Comparison of ENCODE assay signal across 12 mouse cellular contexts in the genomic region with DNA sequence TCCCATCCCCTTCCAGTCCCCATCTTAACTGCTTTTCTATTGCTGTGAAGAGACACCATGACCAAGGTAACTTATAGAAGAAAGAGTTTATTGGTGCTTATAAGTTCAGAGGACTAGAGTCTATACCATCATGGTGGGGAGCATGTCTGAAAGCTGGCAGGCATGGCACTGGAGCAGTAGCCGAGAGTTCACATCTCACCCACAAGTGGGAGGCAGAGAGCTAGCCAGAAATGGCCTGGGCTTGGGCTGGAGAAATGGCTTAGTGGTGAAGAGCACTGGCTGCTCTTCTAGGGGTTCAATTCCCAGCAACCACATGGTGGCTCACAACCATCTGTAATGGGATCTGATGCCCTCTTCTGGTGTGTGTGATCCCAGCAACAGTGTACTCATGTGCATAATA. TPM values are rescaled to one million over a fixed set of nuclear protein-coding genes. Genes with fewer than 3 reads are reported as not detected.
DNase-seq lines count a peak whose midpoint lies in the region; ATAC-seq and TF ChIP-seq lines count a peak whose summit lies in the region.
"Had no signal": no experiment of that assay in that cellular context is flagged by ENCODE, and none has a peak within 500 bp of the region (broad histone marks: within the 10 kb centered on the region; RNA-seq: fewer than 3 reads in every experiment).

No protein-coding gene starts in this region.

- H3K4me3 ChIP-seq in kidney, postnatal 0 days (replicated peaks; ENCODE audit: low read depth, low read length) = no peak overlapping the region
- no peak overlapping the region for H3K4me3 ChIP-seq in kidney, embryonic 16.5 days (ENCODE audit: low read length)
- H3K4me3 ChIP-seq in MEL (ENCODE audit: control insufficient read depth in 1 of 2, insufficient read depth in 1 of 2, low read depth in 2 of 2, low read length in 2 of 2) = 0 out of 4 replicates have a peak overlapping the region, but pooled peaks of 1 of the 2 experiments have one; percentile 18
- H3K4me3 ChIP-seq: embryonic facial prominence, embryonic 12.5 days had no signal

- TF ChIP-seq POLR2A in MEL (IDR thresholded peaks at IDR 0.05; ENCODE audit: control insufficient read depth in 1 of 2, insufficient read depth in 1 of 2, low read depth in 1 of 2, low read length in 2 of 2, poor library complexity in 1 of 2) = no peak

- peak; percentile 46 for TF ChIP-seq CTCF in kidney, postnatal 0 days (IDR thresholded peaks at IDR 0.05; ENCODE audit: low read depth)
- TF ChIP-seq CTCF in MEL (IDR thresholded peaks at IDR 0.05 in 2 of 3, conservative IDR thresholded peaks at IDR 0.05 in 1 of 3; ENCODE audit: control insufficient read depth in 1 of 3, insufficient read depth in 1 of 3, low read depth in 2 of 3, low read length in 3 of 3, poor library complexity in 1 of 3, severe bottlenecking in 1 of 3) = peak; percentile 43 to 47 (median 46); a peak in 5 of 6 replicates

- no peaks in the 10 kb centered on the region for H3K36me3 ChIP-seq in kidney, postnatal 0 days (ENCODE audit: insufficient read depth, low read length)
- H3K36me3 ChIP-seq in kidney, embryonic 16.5 days (ENCODE audit: insufficient read depth, low read length) = no peaks in the 10 kb centered on the region
- peaks cover 0 to 39% of the 10 kb centered on the region in 2 experiments; a peak in 2 of 4 replicates for H3K36me3 ChIP-seq in MEL (ENCODE audit: control insufficient read depth in 1 of 2, insufficient read depth in 2 of 2, low read length in 2 of 2)
- H3K36me3 ChIP-seq: embryonic facial prominence, embryonic 12.5 days had no signal

- no peak for DNase-seq in kidney, postnatal 0 days (ENCODE audit: low spot score)
- peak; percentile 68 for DNase-seq in MEL (ENCODE audit: low read depth, low spot score)
- peak; percentile 56 to 73 for DNase-seq in spleen, postnatal 10 days (ENCODE audit: low spot score in 2 of 2)
- DNase-seq in yolk sac, embryonic 10.5 days (ENCODE audit: low spot score) = no peak
- no peak for DNase-seq in adrenal gland, postnatal 10 days
- DNase-seq: gastrocnemius, postnatal 10 days had no signal

- no peaks in the 10 kb centered on the region for H3K9me3 ChIP-seq in kidney, postnatal 0 days (replicated peaks; ENCODE audit: low read length)
- H3K9me3 ChIP-seq in kidney, embryonic 16.5 days (ENCODE audit: low read length) = no peaks in the 10 kb centered on the region
- H3K9me3 ChIP-seq in MEL (replicated peaks; ENCODE audit: insufficient read depth, low read length) = no peaks in the 10 kb centered on the region
- H3K9me3 ChIP-seq: embryonic facial prominence, embryonic 12.5 days had no signal

- H3K79me2 ChIP-seq in MEL (ENCODE audit: control insufficient read depth, insufficient read depth, low read length, poor library complexity) = peaks cover 1% of the 10 kb centered on the region; the same call in 1 of the 2 replicates

- TF ChIP-seq RAD21 in MEL (IDR thresholded peaks at IDR 0.05; ENCODE audit: low read depth, low read length) = peak; percentile 21

- no peak overlapping the region for H3K4me2 ChIP-seq in kidney, postnatal 0 days (ENCODE audit: low read length)
- no peak overlapping the region for H3K4me2 ChIP-seq in kidney, embryonic 16.5 days (replicated peaks; ENCODE audit: low read depth, low read length)
- H3K4me2 ChIP-seq: embryonic facial prominence, embryonic 12.5 days had no signal

- ATAC-seq in kidney, postnatal 0 days (replicated peaks; ENCODE audit: low FRiP score, low read depth) = no peak
- no peak for ATAC-seq in kidney, embryonic 16.5 days (ENCODE audit: low FRiP score, low TSS enrichment)
- ATAC-seq in erythroid progenitor cell, adult 5-6 weeks (replicated peaks; ENCODE audit: low FRiP score, poor library complexity, severe bottlenecking) = peak; percentile 56
- no peak for ATAC-seq in frontal cortex, adult (ENCODE audit: low TSS enrichment)
- ATAC-seq: hindbrain, embryonic 16.5 days had no signal

- no peak overlapping the region for H3K9ac ChIP-seq in kidney, postnatal 0 days (ENCODE audit: low read depth, low read length)
- no peak overlapping the region for H3K9ac ChIP-seq in kidney, embryonic 16.5 days (replicated peaks; ENCODE audit: low read length)
- peak overlapping the region; percentile 43; the same call in 1 of the 2 replicates for H3K9ac ChIP-seq in MEL (ENCODE audit: control insufficient read depth, low read depth, low read length, poor library complexity, severe bottlenecking)
- H3K9ac ChIP-seq: embryonic facial prominence, embryonic 12.5 days had no signal

- no peaks in the 10 kb centered on the region for H3K27me3 ChIP-seq in kidney, postnatal 0 days (ENCODE audit: insufficient read depth, low read length)
- peaks cover 29% of the 10 kb centered on the region for H3K27me3 ChIP-seq in kidney, embryonic 16.5 days (ENCODE audit: insufficient read depth, low read length)
- H3K27me3 ChIP-seq in MEL (ENCODE audit: control insufficient read depth in 1 of 2, insufficient read depth in 2 of 2, low read length in 2 of 2) = no peaks in the 10 kb centered on the region

- no peak for TF ChIP-seq EP300 in MEL (IDR thresholded peaks at IDR 0.05; ENCODE audit: low read depth in 1 of 2, low read length in 2 of 2)

- H3K4me1 ChIP-seq in kidney, postnatal 0 days (replicated peaks; ENCODE audit: insufficient read depth, low read length) = peaks cover 6% of the 10 kb centered on the region; the same call in 1 of the 2 replicates
- H3K4me1 ChIP-seq in kidney, embryonic 16.5 days (ENCODE audit: insufficient read depth, low read length) = peaks cover 9% of the 10 kb centered on the region; the same call in 1 of the 2 replicates
- H3K4me1 ChIP-seq in MEL (ENCODE audit: control insufficient read depth in 1 of 2, insufficient read depth in 2 of 2, low read length in 2 of 2) = peaks cover 22 to 52% of the 10 kb centered on the region in 2 experiments

- H3K27ac ChIP-seq in kidney, postnatal 0 days = no peak overlapping the region
- no peak overlapping the region for H3K27ac ChIP-seq in kidney, embryonic 16.5 days (ENCODE audit: low read length)
- H3K27ac ChIP-seq in MEL (ENCODE audit: control insufficient read depth, low read depth, low read length) = peak overlapping the region; percentile 92
- H3K27ac ChIP-seq: embryonic facial prominence, embryonic 12.5 days; macrophage had no signal

- WGBS in kidney, postnatal 0 days = 64% methylated on average over 1 of the region's 1 CpGs
- WGBS in kidney, embryonic 16.5 days = 64% methylated on average over 1 of the region's 1 CpGs

TF ChIP-seq in MEL, 35 proteins besides CTCF, POLR2A, EP300 and RAD21:
- TF ChIP-seq MYC (IDR thresholded peaks at IDR 0.05; ENCODE audit: low read depth, low read length) (no peak), SMC3 (IDR thresholded peaks at IDR 0.05; ENCODE audit: low read depth, low read length) (peak; percentile 27; the same call in 1 of the 2 replicates)

RNA-seq across cellular contexts. Expression of gene Grtp1, which starts 3.1 kb away (rescaled TPM):
- 25.6 and 26.8 TPM in 2 replicates for polyA plus RNA-seq in kidney, postnatal 0 days (2015; fragmentation: Nextera tagmentation; extraction: Ambion mirVana)
- 22.5 and 23.6 TPM in 2 replicates for polyA plus RNA-seq in kidney, embryonic 16.5 days (2015; fragmentation: Nextera tagmentation; extraction: Ambion mirVana)
- total RNA-seq in MEL (2012; rRNA removed) = 8.2 and 11.9 TPM in 2 replicates
- polyA plus RNA-seq in MEL (2012; ENCODE audit: insufficient read depth in 1 of 2, insufficient read length in 2 of 2, low read depth in 1 of 2, low replicate concordance in 2 of 2, missing spikeins in 1 of 2) = 10 to 100 TPM in 1 of 2 experiments, not detected in 1; 15.1 TPM
- total RNA-seq in erythroid progenitor cell, adult 5-6 weeks (2015; ENCODE audit: low replicate concordance) = 5.0 and 6.3 TPM in 2 replicates
- total RNA-seq in erythroid progenitor cell, adult 5-6 weeks (2017; ENCODE audit: low replicate concordance) = 3.5 and 8.6 TPM in 2 replicates
- total RNA-seq in adrenal gland, postnatal 10 days (2021) = 10 to 100 TPM; 10.3 to 13.4 TPM

RNA-seq across cellular contexts. Expression of gene Lamp1, which starts 44.5 kb away (rescaled TPM):
- polyA plus RNA-seq in kidney, postnatal 0 days (2015; fragmentation: Nextera tagmentation; extraction: Ambion mirVana) = 447 and 473 TPM in 2 replicates
- 308 and 374 TPM in 2 replicates for polyA plus RNA-seq in kidney, embryonic 16.5 days (2015; fragmentation: Nextera tagmentation; extraction: Ambion mirVana)
- 191 and 205 TPM in 2 replicates for total RNA-seq in MEL (2012; rRNA removed)
- polyA plus RNA-seq in MEL (2012; ENCODE audit: insufficient read depth in 1 of 2, insufficient read length in 2 of 2, low read depth in 1 of 2, low replicate concordance in 2 of 2, missing spikeins in 1 of 2) = 100 to 1,000 TPM; 109 to 233 TPM
- 113 and 132 TPM in 2 replicates for total RNA-seq in erythroid progenitor cell, adult 5-6 weeks (2015; ENCODE audit: low replicate concordance)
- total RNA-seq in erythroid progenitor cell, adult 5-6 weeks (2017; ENCODE audit: low replicate concordance) = 119 TPM in 2 replicates
- 100 to 1,000 TPM; 351 to 364 TPM for total RNA-seq in adrenal gland, postnatal 10 days (2021)

RNA-seq across cellular contexts. Expression of gene Adprhl1, which starts 50.5 kb away (rescaled TPM):
- polyA plus RNA-seq in kidney, postnatal 0 days (2015; fragmentation: Nextera tagmentation; extraction: Ambion mirVana) = not detected in 2 replicates
- polyA plus RNA-seq in kidney, embryonic 16.5 days (2015; fragmentation: Nextera tagmentation; extraction: Ambion mirVana) = 0.16 and 0.46 TPM in 2 replicates
- total RNA-seq in MEL (2012; rRNA removed) = not detected in 2 replicates
- not detected for polyA plus RNA-seq in MEL (2012; ENCODE audit: insufficient read depth in 1 of 2, insufficient read length in 2 of 2, low read depth in 1 of 2, low replicate concordance in 2 of 2, missing spikeins in 1 of 2)
- total RNA-seq in erythroid progenitor cell, adult 5-6 weeks (2015; ENCODE audit: low replicate concordance) = not detected in 2 replicates
- 3.7 TPM in 1 of 2 replicates, not detected in the other for total RNA-seq in erythroid progenitor cell, adult 5-6 weeks (2017; ENCODE audit: low replicate concordance)
- total RNA-seq in adrenal gland, postnatal 10 days (2021) = 1 to 10 TPM; 2.2 to 9.3 TPM

Comparison
In these comparisons a context has a peak if more than half of its experiments do, and no peak if none do; other contexts are left out.
1. DNase-seq: peak in MEL (single experiment) and spleen, postnatal 10 days (2 of 2); none in kidney, postnatal 0 days (single experiment), yolk sac, embryonic 10.5 days (single experiment) and adrenal gland, postnatal 10 days (single experiment).